Mouse (Mus musculus): ENCODE measurements around the gene Prkca. TPM values are rescaled to one million over a fixed set of nuclear protein-coding genes. Genes with fewer than 3 reads are reported as not detected.

The Prkca gene
- polyA plus RNA-seq, 1 experiment from 2014 or later: 7.0 TPM

DNA sequence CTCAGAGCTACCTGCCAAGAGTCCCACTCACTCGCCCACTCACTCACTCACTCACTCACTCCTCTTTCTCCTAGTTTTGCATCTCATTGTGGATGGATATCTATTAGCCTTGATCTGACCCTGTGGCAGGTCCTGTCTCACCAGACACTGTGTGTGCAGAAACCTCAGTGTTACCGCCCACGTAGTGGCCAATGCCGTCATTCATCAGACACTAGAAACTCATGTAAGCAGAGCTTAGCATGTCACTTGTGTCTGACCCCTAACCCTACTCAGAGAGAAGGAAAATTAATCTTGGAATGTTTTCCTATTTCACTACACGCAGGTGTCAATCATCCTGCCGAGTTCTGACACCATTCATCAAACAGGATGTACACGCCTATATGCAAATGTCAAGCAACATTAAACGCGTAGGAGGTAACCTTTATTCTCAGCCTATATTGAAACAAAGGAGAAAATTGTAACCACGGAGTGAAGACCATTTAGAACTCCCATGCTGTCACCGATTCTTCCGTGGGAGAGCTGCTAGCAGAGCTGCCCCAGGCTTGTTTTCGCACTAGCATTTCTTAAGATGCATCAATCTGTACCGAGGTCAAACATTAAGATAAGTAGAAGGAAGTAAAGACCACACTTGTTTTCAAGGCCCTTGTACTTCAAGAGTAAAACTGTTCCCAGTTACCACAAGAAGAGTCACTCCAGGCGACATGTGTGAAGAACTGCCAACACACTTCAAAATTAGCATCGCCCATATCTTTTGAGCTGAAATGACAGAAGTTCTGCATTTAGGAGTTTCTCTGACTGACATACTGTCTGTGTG, 70.9 kb downstream of the Prkca start:
- Histone ChIP-seq H3K27ac (ENCODE audit: low read length) (no peak overlapping the region), H3K9me3 (ENCODE audit: low read length) (no peaks in the 10 kb centered on the region), H3K4me1 (ENCODE audit: insufficient read depth, low read length) (peaks cover 62% of the 10 kb centered on the region), H3K4me3 (ENCODE audit: low read length) (no peak overlapping the region), H3K27me3 (ENCODE audit: insufficient read depth, low read length) (no peaks in the 10 kb centered on the region), H3K36me3 (ENCODE audit: insufficient read depth, low read length) (no peaks in the 10 kb centered on the region), H3K9ac (replicated peaks; ENCODE audit: low read length) (no peak overlapping the region), H3K4me2 (replicated peaks; ENCODE audit: low read depth, low read length) (no peak overlapping the region)
- WGBS: 51% methylated on average over 16 of the region's 16 CpGs
- no peak for ATAC-seq (ENCODE audit: low FRiP score, low TSS enrichment)

GRCm38 (mm10) chr11:108271305-108271704, 72.4 kb downstream of the Prkca start:
- H3K9ac ChIP-seq (replicated peaks; ENCODE audit: low read length): 0 out of 2 replicates have a peak overlapping the region, but pooled peaks have one; percentile 17
- no peaks in the 10 kb centered on the region for H3K27me3 ChIP-seq (ENCODE audit: insufficient read depth, low read length)
- no peaks in the 10 kb centered on the region for H3K9me3 ChIP-seq (ENCODE audit: low read length)
- H3K27ac ChIP-seq (ENCODE audit: low read length): peak overlapping the region; percentile 67
- no peak overlapping the region for H3K4me3 ChIP-seq (ENCODE audit: low read length)
- H3K4me1 ChIP-seq (ENCODE audit: insufficient read depth, low read length): peaks cover 56% of the 10 kb centered on the region
- peak; percentile 69 for ATAC-seq (ENCODE audit: low FRiP score, low TSS enrichment)
- H3K36me3 ChIP-seq (ENCODE audit: insufficient read depth, low read length): no peaks in the 10 kb centered on the region
- WGBS: 22% methylated on average over 8 of the region's 8 CpGs
- H3K4me2 ChIP-seq (replicated peaks; ENCODE audit: low read depth, low read length): no peak overlapping the region

DNA sequence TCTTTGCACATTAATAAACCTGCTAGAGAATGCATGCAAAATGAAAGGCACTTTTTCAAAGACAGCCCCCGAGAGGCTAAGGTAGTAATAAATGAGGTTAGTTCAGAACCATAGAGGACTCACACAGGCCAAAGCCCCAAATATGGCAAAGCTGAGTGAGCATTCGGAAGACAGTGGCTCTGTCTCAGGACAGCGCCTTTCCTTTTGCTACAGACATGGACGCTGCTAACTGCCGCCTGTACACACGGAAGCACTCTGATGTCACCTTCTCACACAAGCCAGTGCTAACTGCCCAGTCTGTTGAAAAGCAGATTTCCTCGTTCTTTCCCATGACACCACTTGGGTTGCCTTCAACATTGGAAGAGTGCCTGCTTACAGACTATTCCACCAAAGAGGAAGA, 74.2 kb downstream of the Prkca start:
- no peak for ATAC-seq (ENCODE audit: low FRiP score, low TSS enrichment)
- no peak overlapping the region for H3K4me3 ChIP-seq (ENCODE audit: low read length)
- H3K9ac ChIP-seq (replicated peaks; ENCODE audit: low read length): no peak overlapping the region

GRCm38 (mm10) chr11:108268421-108269322, 75.1 kb downstream of the Prkca start:
- no peaks in the 10 kb centered on the region for H3K36me3 ChIP-seq (ENCODE audit: insufficient read depth, low read length)
- no peak overlapping the region for H3K4me3 ChIP-seq (ENCODE audit: low read length)
- WGBS: 38% methylated on average over 12 of the region's 12 CpGs
- H3K4me2 ChIP-seq (replicated peaks; ENCODE audit: low read depth, low read length): no peak overlapping the region
- peak; percentile 46 for ATAC-seq (ENCODE audit: low FRiP score, low TSS enrichment)
- peaks cover 50% of the 10 kb centered on the region for H3K4me1 ChIP-seq (ENCODE audit: insufficient read depth, low read length)
- no peaks in the 10 kb centered on the region for H3K27me3 ChIP-seq (ENCODE audit: insufficient read depth, low read length)
- H3K9ac ChIP-seq (replicated peaks; ENCODE audit: low read length): no peak overlapping the region
- H3K27ac ChIP-seq (ENCODE audit: low read length): peak overlapping the region; percentile 66
- H3K9me3 ChIP-seq (ENCODE audit: low read length): no peaks in the 10 kb centered on the region

More for the DNA sequence above, 74.2 kb downstream of the Prkca start:
- Histone ChIP-seq H3K4me2 (replicated peaks; ENCODE audit: low read depth, low read length) (no peak overlapping the region), H3K36me3 (ENCODE audit: insufficient read depth, low read length) (no peaks in the 10 kb centered on the region), H3K9me3 (ENCODE audit: low read length) (no peaks in the 10 kb centered on the region), H3K27me3 (ENCODE audit: insufficient read depth, low read length) (no peaks in the 10 kb centered on the region), H3K4me1 (ENCODE audit: insufficient read depth, low read length) (peaks cover 50% of the 10 kb centered on the region), H3K27ac (ENCODE audit: low read length) (peak overlapping the region; percentile 66)
- WGBS: 52% methylated on average over 7 of the region's 7 CpGs

- WGBS: 40% methylated on average over 7 of the region's 7 CpGs
- H3K4me3 ChIP-seq (ENCODE audit: low read length): no peak overlapping the region
- no peak overlapping the region for H3K9ac ChIP-seq (replicated peaks; ENCODE audit: low read length)
- no peaks in the 10 kb centered on the region for H3K27me3 ChIP-seq (ENCODE audit: insufficient read depth, low read length)
- H3K27ac ChIP-seq (ENCODE audit: low read length): no peak overlapping the region
- no peak for ATAC-seq (ENCODE audit: low FRiP score, low TSS enrichment)
- H3K36me3 ChIP-seq (ENCODE audit: insufficient read depth, low read length): no peaks in the 10 kb centered on the region
- H3K4me2 ChIP-seq (replicated peaks; ENCODE audit: low read depth, low read length): no peak overlapping the region; the same call in 1 of the 2 replicates
- no peaks in the 10 kb centered on the region for H3K9me3 ChIP-seq (ENCODE audit: low read length)
- H3K4me1 ChIP-seq (ENCODE audit: insufficient read depth, low read length): peaks cover 42% of the 10 kb centered on the region
Observed at GRCm38 (mm10) chr11:108267825-108268224, 75.9 kb downstream of the Prkca start.

GRCm38 (mm10) chr11:108267066-108267465, 76.7 kb downstream of the Prkca start:
- H3K4me2 ChIP-seq (replicated peaks; ENCODE audit: low read depth, low read length): no peak overlapping the region
- peaks cover 36% of the 10 kb centered on the region for H3K4me1 ChIP-seq (ENCODE audit: insufficient read depth, low read length)
- H3K4me3 ChIP-seq (ENCODE audit: low read length): no peak overlapping the region
- ATAC-seq (ENCODE audit: low FRiP score, low TSS enrichment): no peak
- no peak overlapping the region for H3K9ac ChIP-seq (replicated peaks; ENCODE audit: low read length)
- 76% methylated on average over 3 of the region's 3 CpGs for WGBS
- H3K27ac ChIP-seq (ENCODE audit: low read length): no peak overlapping the region
- H3K36me3 ChIP-seq (ENCODE audit: insufficient read depth, low read length): no peaks in the 10 kb centered on the region
- H3K9me3 ChIP-seq (ENCODE audit: low read length): no peaks in the 10 kb centered on the region
- H3K27me3 ChIP-seq (ENCODE audit: insufficient read depth, low read length): no peaks in the 10 kb centered on the region

GRCm38 (mm10) chr11:108263868-108264267, 79.9 kb downstream of the Prkca start:
- no peaks in the 10 kb centered on the region for H3K36me3 ChIP-seq (ENCODE audit: insufficient read depth, low read length)
- H3K4me2 ChIP-seq (replicated peaks; ENCODE audit: low read depth, low read length): no peak overlapping the region
- no peaks in the 10 kb centered on the region for H3K9me3 ChIP-seq (ENCODE audit: low read length)
- no peak overlapping the region for H3K27ac ChIP-seq (ENCODE audit: low read length)
- H3K9ac ChIP-seq (replicated peaks; ENCODE audit: low read length): no peak overlapping the region
- peaks cover 30% of the 10 kb centered on the region for H3K4me1 ChIP-seq (ENCODE audit: insufficient read depth, low read length)
- no peak for ATAC-seq (ENCODE audit: low FRiP score, low TSS enrichment)
- WGBS: 64% methylated on average over 1 of the region's 1 CpGs
- H3K4me3 ChIP-seq (ENCODE audit: low read length): no peak overlapping the region
- no peaks in the 10 kb centered on the region for H3K27me3 ChIP-seq (ENCODE audit: insufficient read depth, low read length)

DNA sequence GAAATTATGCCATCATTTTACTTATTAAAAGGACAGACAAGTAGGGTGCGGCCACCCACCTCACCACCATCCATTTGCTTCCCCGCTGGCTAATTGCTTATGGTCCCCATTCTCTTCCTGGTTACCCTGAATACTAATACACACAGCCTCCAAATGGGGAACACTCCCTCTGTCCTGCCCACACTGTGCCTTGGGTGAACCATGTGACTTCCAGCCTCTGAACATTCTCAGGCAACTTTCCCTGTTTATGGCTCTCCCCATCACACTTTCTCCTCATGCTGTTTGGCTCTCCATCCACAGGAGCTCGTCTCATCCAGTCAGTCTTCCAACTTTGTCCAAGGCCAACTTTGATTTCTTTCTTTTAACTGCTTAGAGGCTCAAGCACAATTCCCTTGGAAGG, 80.3 kb downstream of the Prkca start:
- H3K9ac ChIP-seq (replicated peaks; ENCODE audit: low read length): no peak overlapping the region
- no peak for ATAC-seq (ENCODE audit: low FRiP score, low TSS enrichment)
- no peaks in the 10 kb centered on the region for H3K9me3 ChIP-seq (ENCODE audit: low read length)
- no peak overlapping the region for H3K27ac ChIP-seq (ENCODE audit: low read length)
- no peak overlapping the region for H3K4me3 ChIP-seq (ENCODE audit: low read length)
- 68% methylated on average over 3 of the region's 3 CpGs for WGBS
- H3K4me1 ChIP-seq (ENCODE audit: insufficient read depth, low read length): peaks cover 29% of the 10 kb centered on the region
- no peaks in the 10 kb centered on the region for H3K36me3 ChIP-seq (ENCODE audit: insufficient read depth, low read length)
- H3K27me3 ChIP-seq (ENCODE audit: insufficient read depth, low read length): no peaks in the 10 kb centered on the region
- no peak overlapping the region for H3K4me2 ChIP-seq (replicated peaks; ENCODE audit: low read depth, low read length)

DNA sequence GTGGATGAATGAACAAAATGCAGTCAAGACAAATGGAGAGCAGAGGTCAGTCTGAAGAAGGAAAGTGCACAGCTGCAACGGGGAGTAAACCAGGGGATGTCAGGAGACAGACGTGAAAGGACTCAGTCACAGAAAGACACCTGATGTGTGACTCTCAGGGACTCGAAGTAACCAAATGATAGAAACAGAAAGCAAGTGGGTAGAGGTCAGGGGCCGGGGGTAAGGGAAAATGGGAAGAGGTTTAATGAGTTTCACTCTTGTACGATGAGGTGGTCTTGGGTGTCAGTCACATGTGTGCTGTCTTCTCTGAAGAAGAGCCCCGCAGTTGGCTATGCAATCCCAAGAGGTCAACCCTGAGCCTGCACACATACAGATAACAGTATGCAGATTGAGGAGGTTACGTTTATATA, 82.0 kb downstream of the Prkca start:
- Histone ChIP-seq H3K36me3 (ENCODE audit: insufficient read depth, low read length) (no peaks in the 10 kb centered on the region), H3K9ac (replicated peaks; ENCODE audit: low read length) (no peak overlapping the region), H3K4me2 (replicated peaks; ENCODE audit: low read depth, low read length) (no peak overlapping the region), H3K27ac (ENCODE audit: low read length) (no peak overlapping the region), H3K9me3 (ENCODE audit: low read length) (no peaks in the 10 kb centered on the region), H3K4me1 (ENCODE audit: insufficient read depth, low read length) (peaks cover 22% of the 10 kb centered on the region), H3K27me3 (ENCODE audit: insufficient read depth, low read length) (no peaks in the 10 kb centered on the region), H3K4me3 (ENCODE audit: low read length) (no peak overlapping the region)
- WGBS: 41% methylated on average over 7 of the region's 7 CpGs
- no peak for ATAC-seq (ENCODE audit: low FRiP score, low TSS enrichment)

All from kidney, embryonic 16.5 days (tissue).